Mouse (Mus musculus): ENCODE measurements around the gene Ranbp10. TPM values are rescaled to one million over a fixed set of nuclear protein-coding genes. Genes with fewer than 3 reads are reported as not detected.
A peak's percentile ranks its signal among the peaks of the same experiment; 100 is the strongest.

Ranbp10 gene
- polyA plus RNA-seq, 2 experiments: 37.0 to 60.6 TPM

DNA sequence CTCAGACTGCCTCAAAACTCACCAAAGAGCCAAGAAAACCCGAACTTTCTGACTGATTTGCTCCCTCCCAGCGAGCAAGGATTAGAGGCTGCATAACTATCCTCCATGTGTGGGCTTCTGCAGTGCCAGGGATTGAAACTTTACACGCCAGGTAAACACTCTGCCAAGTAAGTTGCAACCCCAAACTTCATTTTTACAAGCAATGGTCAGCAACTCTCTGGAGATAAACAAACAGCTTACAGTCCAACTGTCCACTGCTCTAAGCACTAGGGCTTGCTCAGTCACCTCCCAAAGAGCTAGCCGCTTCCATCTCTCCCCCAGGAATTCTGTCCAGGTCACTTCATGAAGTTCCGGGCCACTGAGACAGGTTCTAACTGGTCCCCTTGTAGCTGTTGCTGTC is 28.7 kb downstream of the Ranbp10 start:
- DNase-seq (ENCODE audit: low read depth in 3 of 3, low spot score in 3 of 3) (no peak), ATAC-seq (ENCODE audit: insufficient read depth) (no peak)
- H3K27me3 ChIP-seq (ENCODE audit: control insufficient read depth, insufficient read depth, low read length): no peaks in the 10 kb centered on the region
- H3K4me2 ChIP-seq (ENCODE audit: low read depth): peak overlapping the region; percentile 87
- H3K36me3 ChIP-seq (replicated peaks; ENCODE audit: control insufficient read depth, insufficient read depth, low read depth): peaks cover 69% of the 10 kb centered on the region
- no peaks in the 10 kb centered on the region for H3K9me3 ChIP-seq (ENCODE audit: control insufficient read depth, low read length)
- H3K9ac ChIP-seq (replicated peaks): peak overlapping the region; percentile 39
- H3K27ac ChIP-seq: peak overlapping the region; percentile 99
- H3K4me3 ChIP-seq (ENCODE audit: insufficient read depth in 1 of 2, low read depth in 2 of 2, low read length in 2 of 2): no peak overlapping the region
- H3K4me1 ChIP-seq (replicated peaks; ENCODE audit: control insufficient read depth in 2 of 2, insufficient read depth in 2 of 2, low read length in 1 of 2): peaks cover 73 to 77% of the 10 kb centered on the region in 2 experiments
- WGBS (ENCODE audit: insufficient replicate concordance): 81% methylated on average over 5 of the region's 5 CpGs
- TF ChIP-seq CTCF (IDR thresholded peaks at IDR 0.05; ENCODE audit: low read depth) (no peak), EP300 (IDR thresholded peaks at IDR 0.05; ENCODE audit: low read depth) (no peak)

- H3K4me1 ChIP-seq (replicated peaks; ENCODE audit: control insufficient read depth in 2 of 2, insufficient read depth in 2 of 2, low read length in 1 of 2): peaks cover 53 to 59% of the 10 kb centered on the region in 2 experiments
- WGBS (ENCODE audit: insufficient replicate concordance): 87% methylated on average over 1 of the region's 1 CpGs
- peaks cover 90% of the 10 kb centered on the region for H3K36me3 ChIP-seq (replicated peaks; ENCODE audit: control insufficient read depth, insufficient read depth, low read depth)
Observed at GRCm38 (mm10) chr8:105795785-105796184, 31.4 kb downstream of the Ranbp10 start.

DNA sequence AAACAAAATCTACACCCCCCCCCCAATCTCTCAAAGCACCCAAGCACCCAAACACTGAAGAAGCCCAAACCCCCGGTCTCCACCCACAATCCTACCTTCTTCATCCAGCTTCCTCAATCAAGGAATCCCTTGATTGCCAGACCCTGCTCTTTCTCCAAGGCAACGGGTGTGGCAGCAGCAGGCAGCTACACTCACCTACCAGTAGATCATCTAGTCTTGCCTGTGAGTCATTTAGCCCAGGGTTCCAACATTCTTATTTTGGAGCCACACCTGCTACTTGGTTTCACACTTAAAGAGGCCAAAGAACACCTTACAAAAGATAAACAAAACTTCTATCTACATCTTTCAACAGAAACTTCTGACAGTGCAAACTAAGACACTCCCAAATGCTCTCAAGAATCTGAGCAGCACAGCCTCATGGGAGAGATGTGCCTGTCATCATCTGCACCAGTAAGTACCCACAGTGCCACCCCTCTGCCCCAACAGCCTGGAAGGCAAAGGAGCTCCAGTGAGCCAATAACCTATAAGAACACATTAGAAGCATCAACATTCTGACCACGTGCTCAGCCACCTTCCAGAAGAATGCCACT is 33.0 kb downstream of the Ranbp10 start:
- DNase-seq (ENCODE audit: low read depth in 3 of 3, low spot score in 3 of 3): no peak
- no peak for ATAC-seq (ENCODE audit: insufficient read depth)
- no peak overlapping the region for H3K9ac ChIP-seq (replicated peaks)
- TF ChIP-seq EP300 (IDR thresholded peaks at IDR 0.05; ENCODE audit: low read depth): no peak
- no peak for TF ChIP-seq CTCF (IDR thresholded peaks at IDR 0.05; ENCODE audit: low read depth)
- H3K27me3 ChIP-seq (ENCODE audit: control insufficient read depth, insufficient read depth, low read length): no peaks in the 10 kb centered on the region
- peaks cover 37 to 42% of the 10 kb centered on the region in 2 experiments for H3K4me1 ChIP-seq (replicated peaks; ENCODE audit: control insufficient read depth in 2 of 2, insufficient read depth in 2 of 2, low read length in 1 of 2)
- no peak overlapping the region; the same call in 1 of the 2 replicates for H3K27ac ChIP-seq
- no peak overlapping the region for H3K4me3 ChIP-seq (ENCODE audit: insufficient read depth in 1 of 2, low read depth in 2 of 2, low read length in 2 of 2)
- H3K9me3 ChIP-seq (ENCODE audit: control insufficient read depth, low read length): no peaks in the 10 kb centered on the region
- peaks cover 89% of the 10 kb centered on the region for H3K36me3 ChIP-seq (replicated peaks; ENCODE audit: control insufficient read depth, insufficient read depth, low read depth)
- WGBS (ENCODE audit: insufficient replicate concordance): 72% methylated on average over 3 of the region's 3 CpGs
- no peak overlapping the region for H3K4me2 ChIP-seq (ENCODE audit: low read depth)

More at GRCm38 (mm10) chr8:105795785-105796184, 31.4 kb downstream of the Ranbp10 start:
- TF ChIP-seq CTCF (IDR thresholded peaks at IDR 0.05; ENCODE audit: low read depth) (no peak), EP300 (IDR thresholded peaks at IDR 0.05; ENCODE audit: low read depth) (no peak)
- Histone ChIP-seq H3K27me3 (ENCODE audit: control insufficient read depth, insufficient read depth, low read length) (no peaks in the 10 kb centered on the region), H3K4me3 (ENCODE audit: insufficient read depth in 1 of 2, low read depth in 2 of 2, low read length in 2 of 2) (no peak overlapping the region), H3K4me2 (ENCODE audit: low read depth) (no peak overlapping the region; the same call in 1 of the 2 replicates), H3K9ac (replicated peaks) (no peak overlapping the region), H3K9me3 (ENCODE audit: control insufficient read depth, low read length) (no peaks in the 10 kb centered on the region), H3K27ac (peak overlapping the region; percentile 41)
- no peak for ATAC-seq (ENCODE audit: insufficient read depth)
- DNase-seq (ENCODE audit: low read depth in 3 of 3, low spot score in 3 of 3): no peak

GRCm38 (mm10) chr8:105793331-105793730 is 33.8 kb downstream of the Ranbp10 start:
- Histone ChIP-seq H3K4me1 (replicated peaks; ENCODE audit: control insufficient read depth in 2 of 2, insufficient read depth in 2 of 2, low read length in 1 of 2) (peaks cover 29 to 34% of the 10 kb centered on the region in 2 experiments), H3K9ac (replicated peaks) (no peak overlapping the region), H3K27me3 (ENCODE audit: control insufficient read depth, insufficient read depth, low read length) (no peaks in the 10 kb centered on the region), H3K27ac (no peak overlapping the region), H3K4me2 (ENCODE audit: low read depth) (no peak overlapping the region), H3K9me3 (ENCODE audit: control insufficient read depth, low read length) (no peaks in the 10 kb centered on the region), H3K4me3 (ENCODE audit: insufficient read depth in 1 of 2, low read depth in 2 of 2, low read length in 2 of 2) (no peak overlapping the region), H3K36me3 (replicated peaks; ENCODE audit: control insufficient read depth, insufficient read depth, low read depth) (peaks cover 88% of the 10 kb centered on the region)
- WGBS (ENCODE audit: insufficient replicate concordance): 88% methylated on average over 1 of the region's 1 CpGs
- no peak for DNase-seq (ENCODE audit: low read depth in 3 of 3, low spot score in 3 of 3)
- ATAC-seq (ENCODE audit: insufficient read depth): no peak
- TF ChIP-seq EP300 (IDR thresholded peaks at IDR 0.05; ENCODE audit: low read depth) (no peak), CTCF (IDR thresholded peaks at IDR 0.05; ENCODE audit: low read depth) (no peak)

- H3K4me1 ChIP-seq (replicated peaks; ENCODE audit: control insufficient read depth in 2 of 2, insufficient read depth in 2 of 2, low read length in 1 of 2): peaks cover 5% of the 10 kb centered on the region in 2 experiments
- no peak for DNase-seq (ENCODE audit: low read depth in 3 of 3, low spot score in 3 of 3)
- no peak for TF ChIP-seq EP300 (IDR thresholded peaks at IDR 0.05; ENCODE audit: low read depth)
- no peak for TF ChIP-seq CTCF (IDR thresholded peaks at IDR 0.05; ENCODE audit: low read depth)
- no peak overlapping the region for H3K9ac ChIP-seq (replicated peaks)
- H3K4me2 ChIP-seq (ENCODE audit: low read depth): no peak overlapping the region
- ATAC-seq (ENCODE audit: insufficient read depth): no peak
- no peak overlapping the region; the same call in 1 of the 2 replicates for H3K27ac ChIP-seq
- H3K4me3 ChIP-seq (ENCODE audit: insufficient read depth in 1 of 2, low read depth in 2 of 2, low read length in 2 of 2): no peak overlapping the region
- H3K36me3 ChIP-seq (replicated peaks; ENCODE audit: control insufficient read depth, insufficient read depth, low read depth): peaks cover 94% of the 10 kb centered on the region
- no peaks in the 10 kb centered on the region for H3K9me3 ChIP-seq (ENCODE audit: control insufficient read depth, low read length)
- no peaks in the 10 kb centered on the region for H3K27me3 ChIP-seq (ENCODE audit: control insufficient read depth, insufficient read depth, low read length)
Observed at GRCm38 (mm10) chr8:105789626-105790025, 37.5 kb downstream of the Ranbp10 start.
